Mouse (Mus musculus): Measurements from ENCODE around the gene Npnt. TPM values are rescaled to one million over a fixed set of nuclear protein-coding genes. Genes with fewer than 3 reads are reported as not detected.

The Npnt gene
- polyA plus RNA-seq, 1 experiment from 2014 or later: 25.6 TPM

GRCm38 (mm10) chr3:132962631-132963361, 12.7 kb upstream of the Npnt start:
- no peak overlapping the region for H3K4me2 ChIP-seq
- no peaks in the 10 kb centered on the region for H3K36me3 ChIP-seq
- H3K4me3 ChIP-seq: no peak overlapping the region
- H3K27me3 ChIP-seq (replicated peaks): no peaks in the 10 kb centered on the region
- peaks cover 8% of the 10 kb centered on the region; the same call in 1 of the 2 replicates for H3K4me1 ChIP-seq
- H3K27ac ChIP-seq (replicated peaks): no peak overlapping the region
- no peaks in the 10 kb centered on the region for H3K9me3 ChIP-seq
- WGBS: 74% methylated on average over 7 of the region's 7 CpGs
- no peak for ATAC-seq (ENCODE audit: extremely low read depth, insufficient number of reproducible peaks, low FRiP score, low TSS enrichment)
- no peak overlapping the region for H3K9ac ChIP-seq

- no peak overlapping the region for H3K27ac ChIP-seq (replicated peaks)
- 0 out of 2 replicates have a peak, but pooled peaks have one; percentile 22 for ATAC-seq (ENCODE audit: extremely low read depth, insufficient number of reproducible peaks, low FRiP score, low TSS enrichment)
- no peaks in the 10 kb centered on the region for H3K36me3 ChIP-seq
- peaks cover 15% of the 10 kb centered on the region for H3K4me1 ChIP-seq
- H3K27me3 ChIP-seq (replicated peaks): 0 out of 2 replicates have a peak, but pooled peaks cover 7% of the 10 kb centered on the region
- no peaks in the 10 kb centered on the region for H3K9me3 ChIP-seq
- peak overlapping the region; percentile 84 for H3K9ac ChIP-seq
- WGBS: 9% methylated on average over 7 of the region's 7 CpGs
- H3K4me3 ChIP-seq: peak overlapping the region; percentile 81
- H3K4me2 ChIP-seq: peak overlapping the region; percentile 99
Observed at GRCm38 (mm10) chr3:132950529-132950880, 414 bp upstream of the Npnt start.

- 0 out of 2 replicates have a peak, but pooled peaks cover 7% of the 10 kb centered on the region for H3K27me3 ChIP-seq (replicated peaks)
- no peaks in the 10 kb centered on the region for H3K36me3 ChIP-seq
- under 1% methylated on average over 26 of the region's 26 CpGs for WGBS
- H3K4me1 ChIP-seq: peaks cover 25% of the 10 kb centered on the region
- peak overlapping the region; percentile 99 for H3K4me2 ChIP-seq
- H3K9ac ChIP-seq: peak overlapping the region; percentile 84
- H3K27ac ChIP-seq (replicated peaks): no peak overlapping the region
- no peak for ATAC-seq (ENCODE audit: extremely low read depth, insufficient number of reproducible peaks, low FRiP score, low TSS enrichment)
- no peaks in the 10 kb centered on the region for H3K9me3 ChIP-seq
- peak overlapping the region; percentile 81 for H3K4me3 ChIP-seq
Observed at GRCm38 (mm10) chr3:132949380-132949790, 706 bp downstream of the Npnt start.

- Histone ChIP-seq H3K4me3 (peak overlapping the region; percentile 81; the same call in 1 of the 2 replicates), H3K9ac (no peak overlapping the region), H3K27me3 (replicated peaks) (0 out of 2 replicates have a peak, but pooled peaks cover 7% of the 10 kb centered on the region), H3K36me3 (no peaks in the 10 kb centered on the region), H3K27ac (replicated peaks) (no peak overlapping the region), H3K9me3 (no peaks in the 10 kb centered on the region), H3K4me2 (peak overlapping the region; percentile 99), H3K4me1 (peaks cover 30% of the 10 kb centered on the region)
- no peak for ATAC-seq (ENCODE audit: extremely low read depth, insufficient number of reproducible peaks, low FRiP score, low TSS enrichment)
- 14% methylated on average over 7 of the region's 7 CpGs for WGBS
Observed at GRCm38 (mm10) chr3:132948298-132948795, 1.7 kb downstream of the Npnt start.

- H3K4me3 ChIP-seq: no peak overlapping the region
- peaks cover 30% of the 10 kb centered on the region for H3K4me1 ChIP-seq
- H3K36me3 ChIP-seq: no peaks in the 10 kb centered on the region
- 79% methylated on average over 5 of the region's 5 CpGs for WGBS
- H3K4me2 ChIP-seq: no peak overlapping the region
- no peak for ATAC-seq (ENCODE audit: extremely low read depth, insufficient number of reproducible peaks, low FRiP score, low TSS enrichment)
- no peak overlapping the region for H3K9ac ChIP-seq
- H3K27me3 ChIP-seq (replicated peaks): 0 out of 2 replicates have a peak, but pooled peaks cover 7% of the 10 kb centered on the region
- H3K9me3 ChIP-seq: no peaks in the 10 kb centered on the region
- no peak overlapping the region for H3K27ac ChIP-seq (replicated peaks)
Observed at GRCm38 (mm10) chr3:132946086-132946485, 4.0 kb downstream of the Npnt start.

- no peak overlapping the region for H3K4me3 ChIP-seq
- no peaks in the 10 kb centered on the region for H3K9me3 ChIP-seq
- H3K27me3 ChIP-seq (replicated peaks): 0 out of 2 replicates have a peak, but pooled peaks cover 7% of the 10 kb centered on the region
- H3K36me3 ChIP-seq: no peaks in the 10 kb centered on the region
- WGBS: 58% methylated on average over 7 of the region's 7 CpGs
- no peak for ATAC-seq (ENCODE audit: extremely low read depth, insufficient number of reproducible peaks, low FRiP score, low TSS enrichment)
- H3K4me2 ChIP-seq: no peak overlapping the region
- peaks cover 30% of the 10 kb centered on the region for H3K4me1 ChIP-seq
- no peak overlapping the region for H3K27ac ChIP-seq (replicated peaks)
- no peak overlapping the region for H3K9ac ChIP-seq
Observed at GRCm38 (mm10) chr3:132945669-132946068, 4.4 kb downstream of the Npnt start.

GRCm38 (mm10) chr3:132944609-132945008, 5.5 kb downstream of the Npnt start:
- Histone ChIP-seq H3K4me1 (peaks cover 30% of the 10 kb centered on the region), H3K27ac (replicated peaks) (no peak overlapping the region), H3K9me3 (no peaks in the 10 kb centered on the region), H3K4me3 (no peak overlapping the region), H3K9ac (no peak overlapping the region), H3K4me2 (no peak overlapping the region), H3K27me3 (replicated peaks) (0 out of 2 replicates have a peak, but pooled peaks cover 7% of the 10 kb centered on the region), H3K36me3 (no peaks in the 10 kb centered on the region)
- WGBS: 57% methylated on average over 3 of the region's 3 CpGs
- no peak for ATAC-seq (ENCODE audit: extremely low read depth, insufficient number of reproducible peaks, low FRiP score, low TSS enrichment)

GRCm38 (mm10) chr3:132944193-132944592, 5.9 kb downstream of the Npnt start:
- H3K27ac ChIP-seq (replicated peaks): no peak overlapping the region
- 0 out of 2 replicates have a peak, but pooled peaks cover 6% of the 10 kb centered on the region for H3K27me3 ChIP-seq (replicated peaks)

GRCm38 (mm10) chr3:132942778-132943177, 7.3 kb downstream of the Npnt start:
- no peak overlapping the region for H3K4me2 ChIP-seq
- 87% methylated on average over 6 of the region's 6 CpGs for WGBS
- no peaks in the 10 kb centered on the region for H3K36me3 ChIP-seq
- H3K4me1 ChIP-seq: peaks cover 19% of the 10 kb centered on the region
- no peaks in the 10 kb centered on the region for H3K9me3 ChIP-seq
- ATAC-seq (ENCODE audit: extremely low read depth, insufficient number of reproducible peaks, low FRiP score, low TSS enrichment): no peak
- H3K27ac ChIP-seq (replicated peaks): no peak overlapping the region
- H3K9ac ChIP-seq: no peak overlapping the region
- H3K4me3 ChIP-seq: no peak overlapping the region
- H3K27me3 ChIP-seq (replicated peaks): no peaks in the 10 kb centered on the region

More at GRCm38 (mm10) chr3:132944193-132944592, 5.9 kb downstream of the Npnt start:
- H3K4me3 ChIP-seq: no peak overlapping the region
- no peak overlapping the region for H3K9ac ChIP-seq
- no peaks in the 10 kb centered on the region for H3K36me3 ChIP-seq
- ATAC-seq (ENCODE audit: extremely low read depth, insufficient number of reproducible peaks, low FRiP score, low TSS enrichment): no peak
- WGBS: 61% methylated on average over 7 of the region's 7 CpGs
- H3K4me2 ChIP-seq: no peak overlapping the region
- no peaks in the 10 kb centered on the region for H3K9me3 ChIP-seq
- H3K4me1 ChIP-seq: peaks cover 27% of the 10 kb centered on the region

- Histone ChIP-seq H3K4me3 (no peak overlapping the region), H3K27me3 (replicated peaks) (no peaks in the 10 kb centered on the region), H3K9me3 (no peaks in the 10 kb centered on the region), H3K4me1 (peaks cover 19% of the 10 kb centered on the region), H3K9ac (no peak overlapping the region), H3K36me3 (no peaks in the 10 kb centered on the region), H3K27ac (replicated peaks) (no peak overlapping the region), H3K4me2 (no peak overlapping the region)
- 71% methylated on average over 10 of the region's 10 CpGs for WGBS
- no peak for ATAC-seq (ENCODE audit: extremely low read depth, insufficient number of reproducible peaks, low FRiP score, low TSS enrichment)
Observed at GRCm38 (mm10) chr3:132940181-132940990, 9.7 kb downstream of the Npnt start.

GRCm38 (mm10) chr3:132939006-132939405, 11.1 kb downstream of the Npnt start:
- no peak overlapping the region for H3K4me2 ChIP-seq
- H3K27ac ChIP-seq (replicated peaks): no peak overlapping the region
- H3K9me3 ChIP-seq: no peaks in the 10 kb centered on the region
- WGBS: 81% methylated on average over 8 of the region's 8 CpGs
- no peak overlapping the region for H3K9ac ChIP-seq
- no peak overlapping the region for H3K4me3 ChIP-seq
- H3K27me3 ChIP-seq (replicated peaks): no peaks in the 10 kb centered on the region
- no peak for ATAC-seq (ENCODE audit: extremely low read depth, insufficient number of reproducible peaks, low FRiP score, low TSS enrichment)
- H3K4me1 ChIP-seq: 0 out of 2 replicates have a peak, but pooled peaks cover 6% of the 10 kb centered on the region
- no peaks in the 10 kb centered on the region for H3K36me3 ChIP-seq

Data from heart, embryonic 13.5 days (tissue).